Mouse (Mus musculus): ENCODE results near the gene Schip1. TPM values are rescaled to one million over a fixed set of nuclear protein-coding genes. Genes with fewer than 3 reads are reported as not detected.

Gene Schip1
- polyA plus RNA-seq, 1 experiment from 2014 or later = 48.0 TPM

DNA sequence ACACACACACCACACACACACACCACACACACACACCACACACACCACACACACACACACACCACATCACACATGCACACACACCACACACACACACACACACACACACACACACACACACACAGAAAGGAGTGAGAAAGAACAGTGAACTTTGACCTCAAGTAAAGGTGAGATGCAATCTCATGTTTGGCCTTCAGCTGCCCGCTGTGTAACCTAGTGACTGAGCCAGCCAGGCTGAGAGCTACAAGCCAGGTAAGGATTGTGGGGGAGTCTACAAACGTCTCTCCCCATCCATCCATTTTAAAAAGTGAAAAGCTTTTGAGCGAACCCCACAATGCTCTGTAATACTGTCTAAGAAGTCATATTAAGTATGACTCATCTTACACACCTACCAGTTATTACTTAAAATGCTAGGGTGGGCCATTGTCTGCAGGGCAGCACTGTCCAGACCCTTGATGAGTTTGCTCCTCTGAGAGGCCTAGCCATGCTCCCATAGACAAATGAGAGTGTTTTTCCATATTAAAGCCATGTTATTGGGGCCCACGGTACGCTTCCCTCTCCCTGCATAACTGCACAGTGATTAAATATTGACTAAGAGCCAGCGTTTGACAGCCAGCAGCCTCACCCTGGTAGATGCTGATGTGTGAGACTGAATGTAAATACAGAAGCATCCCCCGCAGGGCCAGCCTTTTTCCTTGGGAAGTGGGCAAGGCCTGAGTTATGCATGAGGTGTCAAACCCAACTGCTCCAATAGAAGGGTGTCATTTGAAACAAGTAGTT is 448.9 kb downstream of the Schip1 start:
- no peak overlapping the region for H3K4me3 ChIP-seq
- no peak for DNase-seq (ENCODE audit: extremely low spot score, low spot score)
- H3K4me1 ChIP-seq = peaks cover 18% of the 10 kb centered on the region
- H3K9me3 ChIP-seq = no peaks in the 10 kb centered on the region
- no peaks in the 10 kb centered on the region for H3K27me3 ChIP-seq (ENCODE audit: poor library complexity, severe bottlenecking)
- no peaks in the 10 kb centered on the region for H3K36me3 ChIP-seq (replicated peaks)
- no peak overlapping the region for H3K27ac ChIP-seq
- WGBS = 78% methylated on average over 7 of the region's 7 CpGs

GRCm38 (mm10) chr3:68514120-68514497 is 449.5 kb downstream of the Schip1 start:
- no peak overlapping the region for H3K27ac ChIP-seq

DNA sequence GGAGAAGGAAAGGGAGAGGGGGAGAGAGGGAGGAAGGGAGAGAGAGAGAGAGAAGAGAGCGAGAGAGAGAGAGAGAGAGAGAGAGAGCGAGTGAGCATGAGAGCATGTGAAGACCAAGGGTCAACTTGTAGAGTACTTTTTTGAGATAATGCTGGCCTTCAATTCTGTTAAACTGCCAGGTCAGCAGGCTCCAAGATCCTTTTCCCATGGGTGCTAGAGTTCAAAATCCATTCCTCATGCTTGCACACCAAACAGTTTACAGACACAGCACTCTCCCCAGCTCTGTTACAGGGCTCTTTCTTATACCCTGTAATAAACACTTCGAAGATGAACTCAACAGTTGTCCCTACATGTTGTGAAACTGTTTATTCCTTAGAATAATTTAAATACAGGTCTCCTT is 450.1 kb downstream of the Schip1 start:
- no peaks in the 10 kb centered on the region for H3K27me3 ChIP-seq (ENCODE audit: poor library complexity, severe bottlenecking)
- H3K4me1 ChIP-seq = peaks cover 13% of the 10 kb centered on the region
- H3K27ac ChIP-seq = no peak overlapping the region
- no peak overlapping the region for H3K4me3 ChIP-seq
- 93% methylated on average over 3 of the region's 3 CpGs for WGBS
- H3K9me3 ChIP-seq = no peaks in the 10 kb centered on the region
- no peaks in the 10 kb centered on the region for H3K36me3 ChIP-seq (replicated peaks)
- DNase-seq (ENCODE audit: extremely low spot score, low spot score) = no peak

More at GRCm38 (mm10) chr3:68514120-68514497, 449.5 kb downstream of the Schip1 start:
- no peak overlapping the region for H3K4me3 ChIP-seq
- no peaks in the 10 kb centered on the region for H3K27me3 ChIP-seq (ENCODE audit: poor library complexity, severe bottlenecking)
- 77% methylated on average over 3 of the region's 3 CpGs for WGBS
- H3K36me3 ChIP-seq (replicated peaks) = no peaks in the 10 kb centered on the region
- no peak for DNase-seq (ENCODE audit: extremely low spot score, low spot score)
- no peaks in the 10 kb centered on the region for H3K9me3 ChIP-seq
- H3K4me1 ChIP-seq = peaks cover 13% of the 10 kb centered on the region

DNA sequence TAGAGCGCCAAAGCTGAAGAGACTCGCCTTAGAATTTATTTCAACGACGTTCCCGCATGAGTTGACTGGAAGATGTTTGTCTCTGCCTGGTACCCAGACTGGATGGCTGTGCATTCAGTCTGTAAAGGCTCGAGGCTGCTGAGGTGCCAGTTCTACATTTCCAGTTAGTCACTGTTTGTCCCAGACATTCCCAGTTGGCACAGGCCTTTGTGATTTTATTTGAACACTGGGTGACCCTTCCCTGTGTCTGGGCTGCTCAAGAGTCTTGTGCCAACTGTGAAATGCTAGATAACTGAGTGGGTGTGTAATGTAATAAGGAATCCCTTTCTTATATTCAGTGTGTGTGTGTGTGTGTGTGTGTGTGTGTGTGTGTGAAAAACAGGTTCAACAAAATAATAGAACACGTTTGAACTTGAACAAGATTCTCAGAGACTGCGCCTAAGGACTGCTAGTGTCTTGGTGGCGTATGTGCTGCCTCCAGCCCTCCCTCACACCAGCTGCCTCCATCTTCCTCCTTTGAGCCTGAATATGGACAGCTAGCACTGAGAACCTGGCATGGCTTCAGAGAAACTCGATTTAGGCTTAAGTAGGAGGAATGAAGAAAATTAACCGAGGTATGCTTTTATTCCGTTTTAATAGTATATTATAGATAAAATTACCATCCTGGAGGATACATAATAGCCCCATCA is 451.9 kb downstream of the Schip1 start:
- H3K27ac ChIP-seq = no peak overlapping the region
- DNase-seq (ENCODE audit: extremely low spot score, low spot score) = no peak
- H3K27me3 ChIP-seq (ENCODE audit: poor library complexity, severe bottlenecking) = no peaks in the 10 kb centered on the region
- H3K36me3 ChIP-seq (replicated peaks) = no peaks in the 10 kb centered on the region
- no peak overlapping the region for H3K4me3 ChIP-seq
- H3K9me3 ChIP-seq = no peaks in the 10 kb centered on the region
- WGBS = 93% methylated on average over 12 of the region's 12 CpGs
- H3K4me1 ChIP-seq = peaks cover 13% of the 10 kb centered on the region

DNA sequence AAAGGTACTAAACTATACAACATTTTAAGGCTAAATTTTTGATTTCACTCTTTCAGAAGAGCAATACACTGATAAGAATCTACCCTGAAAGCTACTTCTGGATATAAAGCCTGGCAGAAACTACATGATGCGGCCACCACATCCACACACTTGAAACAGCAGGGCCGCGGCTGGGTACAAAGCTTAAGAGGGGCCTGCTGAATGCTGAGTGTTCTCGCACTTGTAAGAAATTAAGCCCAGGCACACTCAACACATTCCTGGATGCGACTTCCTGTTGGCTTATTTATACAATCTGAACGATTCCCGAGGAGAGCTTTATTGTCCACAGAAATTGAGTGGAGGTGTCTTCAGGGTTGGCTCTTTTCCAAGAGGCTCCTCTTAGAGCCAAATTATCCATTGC is 452.6 kb downstream of the Schip1 start:
- Histone ChIP-seq H3K27me3 (ENCODE audit: poor library complexity, severe bottlenecking) (no peaks in the 10 kb centered on the region), H3K27ac (no peak overlapping the region), H3K36me3 (replicated peaks) (no peaks in the 10 kb centered on the region), H3K4me3 (no peak overlapping the region), H3K9me3 (no peaks in the 10 kb centered on the region), H3K4me1 (peaks cover 13% of the 10 kb centered on the region)
- WGBS = 74% methylated on average over 7 of the region's 7 CpGs
- no peak for DNase-seq (ENCODE audit: extremely low spot score, low spot score)

- no peak for DNase-seq (ENCODE audit: extremely low spot score, low spot score)
- Histone ChIP-seq H3K9me3 (no peaks in the 10 kb centered on the region), H3K36me3 (replicated peaks) (no peaks in the 10 kb centered on the region), H3K4me3 (no peak overlapping the region), H3K27ac (no peak overlapping the region), H3K27me3 (ENCODE audit: poor library complexity, severe bottlenecking) (no peaks in the 10 kb centered on the region), H3K4me1 (peaks cover 13% of the 10 kb centered on the region)
- WGBS = 88% methylated on average over 8 of the region's 8 CpGs
These were observed 453.4 kb downstream of the Schip1 start for GRCm38 (mm10) chr3:68518041-68518440.

- Histone ChIP-seq H3K9me3 (no peaks in the 10 kb centered on the region), H3K27me3 (ENCODE audit: poor library complexity, severe bottlenecking) (no peaks in the 10 kb centered on the region), H3K4me3 (no peak overlapping the region), H3K4me1 (peaks cover 13% of the 10 kb centered on the region), H3K27ac (no peak overlapping the region), H3K36me3 (replicated peaks) (no peaks in the 10 kb centered on the region)
- no peak for DNase-seq (ENCODE audit: extremely low spot score, low spot score)
- WGBS = 92% methylated on average over 5 of the region's 5 CpGs
These were observed 454.0 kb downstream of the Schip1 start for GRCm38 (mm10) chr3:68518586-68518985.

DNA sequence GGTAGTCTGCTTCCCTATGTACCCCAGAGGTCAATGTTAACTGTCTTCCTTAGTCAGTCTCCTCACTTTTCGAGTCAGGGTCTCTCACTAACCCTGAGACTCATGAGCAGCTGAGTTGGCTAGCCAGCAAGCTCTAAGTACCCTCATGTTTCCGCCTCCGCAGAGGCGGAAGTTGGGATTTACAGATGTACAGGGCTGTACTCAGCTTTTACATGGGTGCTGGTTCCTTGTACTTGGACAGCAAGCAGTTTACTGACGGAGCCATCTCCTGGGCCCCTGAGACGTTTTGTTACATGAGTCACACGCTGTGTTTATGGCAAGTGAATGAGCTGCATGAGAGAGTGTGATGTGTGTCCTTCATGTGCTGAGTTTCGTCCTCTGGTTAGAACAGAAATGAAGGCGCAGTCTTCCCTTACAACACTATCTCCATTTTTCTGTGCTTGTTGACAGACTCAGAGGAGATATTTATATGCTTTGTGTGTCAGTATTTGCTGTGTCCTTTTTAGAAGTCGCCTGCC is 460.8 kb downstream of the Schip1 start:
- no peak for DNase-seq (ENCODE audit: extremely low spot score, low spot score)
- WGBS = 91% methylated on average over 10 of the region's 10 CpGs

GRCm38 (mm10) chr3:68526416-68526815 is 461.8 kb downstream of the Schip1 start:
- H3K4me3 ChIP-seq = no peak overlapping the region
- H3K27me3 ChIP-seq (ENCODE audit: poor library complexity, severe bottlenecking) = no peaks in the 10 kb centered on the region
- H3K4me1 ChIP-seq = no peaks in the 10 kb centered on the region
- H3K36me3 ChIP-seq (replicated peaks) = no peaks in the 10 kb centered on the region
- no peak for DNase-seq (ENCODE audit: extremely low spot score, low spot score)
- 68% methylated on average over 4 of the region's 4 CpGs for WGBS
- H3K27ac ChIP-seq = no peak overlapping the region
- H3K9me3 ChIP-seq = 0 out of 2 replicates have a peak, but pooled peaks cover 3% of the 10 kb centered on the region

More for the DNA sequence above, 460.8 kb downstream of the Schip1 start:
- Histone ChIP-seq H3K36me3 (replicated peaks) (no peaks in the 10 kb centered on the region), H3K4me1 (no peaks in the 10 kb centered on the region), H3K27ac (no peak overlapping the region), H3K27me3 (ENCODE audit: poor library complexity, severe bottlenecking) (no peaks in the 10 kb centered on the region), H3K4me3 (no peak overlapping the region), H3K9me3 (0 out of 2 replicates have a peak, but pooled peaks cover 3% of the 10 kb centered on the region)

- Histone ChIP-seq H3K4me3 (no peak overlapping the region), H3K9me3 (0 out of 2 replicates have a peak, but pooled peaks cover 3% of the 10 kb centered on the region), H3K36me3 (replicated peaks) (no peaks in the 10 kb centered on the region), H3K4me1 (no peaks in the 10 kb centered on the region), H3K27me3 (ENCODE audit: poor library complexity, severe bottlenecking) (no peaks in the 10 kb centered on the region), H3K27ac (no peak overlapping the region)
- WGBS = 85% methylated on average over 4 of the region's 4 CpGs
- DNase-seq (ENCODE audit: extremely low spot score, low spot score) = no peak
These were observed 462.6 kb downstream of the Schip1 start for GRCm38 (mm10) chr3:68527182-68527581.

GRCm38 (mm10) chr3:68531908-68532307 is 467.3 kb downstream of the Schip1 start:
- H3K27me3 ChIP-seq (ENCODE audit: poor library complexity, severe bottlenecking) = no peaks in the 10 kb centered on the region
- H3K9me3 ChIP-seq = peaks cover 10% of the 10 kb centered on the region
- H3K27ac ChIP-seq = no peak overlapping the region
- 92% methylated on average over 4 of the region's 4 CpGs for WGBS
- peaks cover 24% of the 10 kb centered on the region for H3K4me1 ChIP-seq
- H3K36me3 ChIP-seq (replicated peaks) = peaks cover 8% of the 10 kb centered on the region; the same call in 1 of the 2 replicates
- no peak for DNase-seq (ENCODE audit: extremely low spot score, low spot score)
- H3K4me3 ChIP-seq = no peak overlapping the region

GRCm38 (mm10) chr3:68534571-68535051 is 470.0 kb downstream of the Schip1 start:
- Histone ChIP-seq H3K9me3 (peaks cover 13% of the 10 kb centered on the region), H3K4me1 (peaks cover 24% of the 10 kb centered on the region), H3K36me3 (replicated peaks) (peaks cover 9% of the 10 kb centered on the region; the same call in 1 of the 2 replicates), H3K27me3 (ENCODE audit: poor library complexity, severe bottlenecking) (no peaks in the 10 kb centered on the region), H3K4me3 (no peak overlapping the region), H3K27ac (no peak overlapping the region)
- no peak for DNase-seq (ENCODE audit: extremely low spot score, low spot score)
- 13% methylated on average over 7 of the region's 7 CpGs for WGBS

Data from forebrain, embryonic 10.5 days (tissue).